Mouse (Mus musculus) cerebellum, postnatal 25 days (tissue): ENCODE measurements around the gene Ndufaf8.
A peak's percentile ranks its signal among the peaks of the same experiment; 100 is the strongest.

Experiments used
- DNase-seq, 2 experiments: peaks; one replicate each; pipeline ENCODE4 v3.0.0; 2021; ENCODE audit warnings: mixed read lengths in 2 of 2

The Ndufaf8 gene

DNA sequence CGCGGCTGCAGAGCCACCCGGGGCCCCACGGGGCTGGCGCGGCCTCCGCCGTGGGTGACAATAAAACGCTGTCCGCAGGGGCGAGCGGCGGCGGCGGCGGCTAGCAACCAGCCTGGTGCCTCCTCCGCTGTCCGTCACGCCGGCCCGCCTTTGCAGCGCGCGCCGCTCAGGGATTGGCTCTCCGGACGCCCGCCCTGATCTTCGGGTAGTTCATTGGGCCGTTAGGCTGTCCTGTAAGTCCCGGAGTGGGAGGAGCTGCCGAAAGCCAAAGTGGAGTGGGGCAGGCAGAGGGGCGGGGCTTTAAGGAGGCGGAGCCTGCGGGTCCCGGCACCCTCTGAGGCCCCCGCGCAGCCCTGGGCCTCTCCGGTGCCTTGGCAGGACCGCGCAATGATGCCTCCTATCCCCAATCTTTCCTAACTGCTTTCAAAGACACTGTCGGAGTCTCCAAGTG lies 12.0 kb upstream of the Ndufaf8 start, which contains the start of gene Cep131:
Gene Cep131 (minus strand): TSS at position 126 of the 451 bp plus-strand sequence.
- peak; percentile 97 to 98 for DNase-seq

DNA sequence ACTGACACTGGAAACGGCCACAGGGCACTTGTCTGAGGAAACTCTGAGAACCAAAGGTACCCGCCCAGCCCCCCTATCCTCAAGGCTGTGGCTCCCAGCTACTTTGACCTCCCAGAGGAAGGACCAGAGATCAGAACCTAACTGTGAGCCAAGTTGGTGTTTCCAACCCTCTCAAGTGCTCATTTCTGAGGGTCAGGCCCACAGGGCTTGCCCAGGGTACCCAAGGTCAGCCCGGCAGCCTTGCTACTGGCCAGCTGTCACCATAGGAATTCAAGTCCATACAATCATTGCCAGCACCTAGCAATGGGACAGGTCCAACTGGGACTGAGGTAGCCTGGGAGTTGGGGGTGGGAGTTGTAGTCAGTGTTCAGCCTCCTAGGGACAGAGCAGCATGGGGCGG lies 8.1 kb upstream of the Ndufaf8 start:
- DNase-seq: no peak

DNA sequence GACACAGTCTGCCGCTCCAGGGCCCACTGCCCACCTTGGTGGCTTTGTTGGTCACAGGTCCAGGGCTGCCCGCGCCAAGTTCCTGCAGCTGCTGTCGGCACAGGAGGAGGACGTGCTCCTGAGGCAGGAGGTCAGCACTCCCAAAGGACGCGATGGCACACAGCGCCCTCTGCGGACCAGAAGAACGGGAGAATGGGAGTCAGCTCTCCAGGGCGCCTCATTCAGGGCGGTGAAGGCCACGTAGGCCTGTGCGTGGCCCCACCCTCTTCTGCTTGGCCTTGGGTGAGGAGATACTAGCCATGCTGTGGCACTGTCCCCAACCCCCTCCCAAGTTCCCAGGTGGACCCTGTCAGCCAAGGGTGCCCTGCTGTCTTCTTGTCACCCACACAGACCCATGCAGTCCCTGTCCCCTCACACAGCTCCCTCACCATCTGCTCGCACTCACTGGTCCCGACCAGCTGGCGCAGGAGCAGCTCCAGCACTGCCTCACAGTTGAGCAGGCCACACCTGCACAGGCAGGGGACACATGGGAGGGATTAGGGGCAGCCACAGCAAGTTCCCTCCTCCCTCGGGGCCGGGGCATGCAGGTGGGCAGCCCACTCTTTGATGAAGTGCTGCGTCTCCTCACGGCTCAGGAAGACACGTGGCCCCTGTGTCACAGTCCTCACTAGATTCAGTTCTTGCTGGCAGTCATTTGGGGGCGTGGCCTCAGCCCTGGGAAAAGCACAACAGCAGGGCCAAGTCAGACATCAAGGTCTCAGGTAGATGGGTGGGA lies 5.7 kb upstream of the Ndufaf8 start:
- peak in 1 of 2 experiments; percentile 51 for DNase-seq

DNA sequence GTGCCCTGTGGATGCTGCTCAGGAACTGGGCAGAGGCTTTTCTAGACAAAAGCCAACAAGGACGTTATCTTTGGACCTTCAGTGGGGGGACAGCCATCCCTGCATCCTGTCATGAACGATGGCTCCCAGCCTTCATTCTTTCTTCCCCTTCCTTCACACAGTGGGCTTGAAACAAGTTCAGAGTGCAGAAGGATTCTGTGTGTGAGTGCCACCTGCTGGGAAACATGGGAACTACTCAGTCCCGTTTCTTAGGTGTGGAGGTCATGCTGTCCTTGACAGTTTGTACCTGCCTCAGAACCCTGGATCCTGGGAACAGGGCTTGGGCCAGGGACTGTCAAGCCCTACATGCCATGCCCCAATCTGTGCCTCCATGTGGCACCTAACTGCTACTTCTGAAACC lies 2.3 kb downstream of the Ndufaf8 start:
- peak; percentile 70 to 80 for DNase-seq

DNA sequence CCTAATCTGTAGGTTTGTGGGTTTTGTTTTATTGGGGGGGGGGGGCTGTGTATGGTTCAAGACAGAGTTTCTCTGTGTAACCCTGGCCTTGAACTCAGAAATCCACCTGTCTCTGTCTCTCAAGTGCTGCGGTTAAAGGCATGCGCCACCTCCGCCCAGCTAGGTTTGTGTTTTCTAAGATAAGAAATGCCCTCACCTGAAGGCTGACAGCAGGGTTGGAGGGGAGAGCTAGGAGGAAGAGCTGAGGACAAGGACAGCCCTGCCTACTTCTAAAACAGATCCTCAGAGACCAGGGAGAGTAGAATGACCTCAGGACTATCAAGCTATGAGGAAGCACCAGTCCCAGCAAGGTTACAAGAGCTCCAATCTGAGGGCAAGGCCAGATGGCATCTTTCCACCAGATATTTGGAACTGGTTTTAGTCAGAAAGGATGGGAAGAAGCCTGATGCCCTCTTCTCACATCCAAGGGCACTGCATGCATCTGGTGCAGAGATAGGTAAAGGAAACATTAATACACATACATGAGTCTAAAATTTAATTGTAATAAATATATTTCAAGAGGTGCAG lies 4.8 kb downstream of the Ndufaf8 start:
- DNase-seq: no peak

DNA sequence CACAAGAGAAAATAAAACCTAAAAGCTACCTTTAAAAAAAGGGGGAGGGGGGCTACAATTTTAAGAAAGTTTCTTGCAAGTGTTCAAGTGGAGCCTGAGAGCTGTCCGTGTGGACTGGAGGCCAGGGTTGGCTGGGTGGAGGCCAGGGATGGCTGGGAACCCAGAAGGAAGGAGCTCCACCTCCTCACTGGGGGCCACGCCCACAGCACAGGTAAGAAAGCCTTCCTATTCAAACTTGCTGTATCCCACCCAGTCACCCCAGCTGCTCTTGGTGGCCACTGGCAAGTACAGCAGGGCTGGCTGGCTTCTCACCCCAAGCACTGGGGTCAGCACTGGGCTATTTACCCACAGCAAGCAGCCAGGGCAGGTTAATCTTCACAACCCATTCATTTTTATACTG lies 8.3 kb downstream of the Ndufaf8 start:
- DNase-seq: no peak

DNA sequence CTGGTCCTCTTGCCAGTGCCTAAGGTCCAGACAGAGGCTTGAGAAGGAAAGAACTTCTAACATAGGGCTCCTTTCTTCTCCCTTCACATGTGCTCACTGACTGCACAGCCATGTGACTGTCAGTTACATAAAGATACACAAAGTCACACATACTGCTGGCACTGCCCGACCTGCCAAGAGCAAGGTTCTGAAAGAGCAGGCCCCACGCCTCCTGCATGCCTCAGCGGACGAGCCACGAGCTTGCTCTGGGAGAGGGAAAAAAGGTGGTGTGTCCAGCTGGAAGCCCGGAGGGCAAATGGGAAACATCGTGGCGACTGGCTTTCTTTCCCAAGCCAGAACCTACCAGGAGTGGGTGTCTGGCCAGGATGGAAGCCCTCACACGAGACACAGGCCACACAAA lies 9.1 kb downstream of the Ndufaf8 start:
- DNase-seq: no peak

DNA sequence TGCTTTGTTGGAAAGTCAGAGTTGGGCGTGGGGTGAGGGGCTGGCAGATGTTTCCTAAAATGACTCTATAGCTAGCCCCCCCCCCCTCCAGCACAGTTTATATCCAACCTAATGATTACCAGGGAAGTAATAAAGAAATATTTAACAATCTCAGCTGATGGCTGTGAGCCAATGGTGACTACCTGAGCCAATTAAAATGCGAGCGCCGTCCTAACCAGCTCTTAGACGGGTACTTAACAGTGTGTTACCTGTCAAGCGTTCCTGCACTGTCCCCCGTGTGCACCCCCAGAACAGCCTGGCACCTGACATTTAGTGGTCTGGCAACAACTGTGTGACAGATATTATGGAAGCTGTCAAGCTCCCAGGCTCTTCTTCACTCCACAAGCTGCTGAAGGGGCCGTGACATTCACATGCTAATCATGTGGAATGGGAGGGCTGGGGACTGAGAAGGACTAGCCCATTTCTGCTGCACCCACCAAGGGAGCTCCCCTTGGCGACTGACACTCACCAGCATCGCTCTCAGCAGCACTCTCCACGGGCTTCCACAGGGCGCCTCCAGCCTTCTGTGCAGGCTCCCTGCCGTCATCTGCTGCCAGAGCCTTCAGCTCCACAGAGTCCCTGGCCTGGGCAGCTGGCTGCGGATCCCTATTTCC lies 11.0 kb downstream of the Ndufaf8 start:
- DNase-seq: no peak

DNA sequence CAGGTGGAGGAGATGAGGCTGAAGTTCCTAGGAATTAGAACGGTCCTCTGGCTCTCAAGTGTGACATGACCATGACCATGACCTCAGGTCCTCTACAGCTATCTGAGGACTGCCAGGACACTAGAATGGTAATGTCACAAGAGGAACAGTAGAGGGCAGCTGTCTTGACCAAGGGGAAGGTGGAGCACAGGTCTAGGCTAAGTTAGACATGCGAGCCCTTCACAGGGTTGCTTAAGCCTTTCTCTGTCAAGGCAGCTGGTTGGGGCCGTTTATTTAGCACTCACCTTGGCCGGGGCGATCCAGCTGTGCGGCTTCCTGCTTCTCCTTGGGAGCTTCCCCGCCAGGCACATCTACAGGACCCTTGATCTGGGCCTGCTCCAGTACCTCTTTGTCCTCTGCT lies 11.8 kb downstream of the Ndufaf8 start:
- DNase-seq: no peak

DNA sequence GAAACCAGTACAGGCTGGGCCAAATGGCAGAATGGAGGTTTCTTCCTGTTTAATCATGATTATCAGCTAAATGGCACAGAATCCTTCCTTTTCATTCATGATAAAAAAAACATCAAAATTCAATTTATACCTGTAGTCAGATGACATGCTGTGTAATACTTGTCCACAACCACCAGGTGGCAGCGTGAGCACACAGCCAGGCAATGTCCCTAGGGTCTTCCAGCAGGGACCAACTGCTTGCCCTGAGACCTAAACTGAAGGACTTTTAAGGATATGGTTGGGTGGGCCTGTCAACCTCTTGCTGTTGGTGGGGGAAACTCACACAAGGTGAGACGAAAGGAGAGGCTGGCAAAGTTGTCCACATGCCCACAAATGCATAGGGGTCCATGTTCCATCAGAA lies 12.3 kb downstream of the Ndufaf8 start:
- DNase-seq: peak; percentile 71 to 81

DNA sequence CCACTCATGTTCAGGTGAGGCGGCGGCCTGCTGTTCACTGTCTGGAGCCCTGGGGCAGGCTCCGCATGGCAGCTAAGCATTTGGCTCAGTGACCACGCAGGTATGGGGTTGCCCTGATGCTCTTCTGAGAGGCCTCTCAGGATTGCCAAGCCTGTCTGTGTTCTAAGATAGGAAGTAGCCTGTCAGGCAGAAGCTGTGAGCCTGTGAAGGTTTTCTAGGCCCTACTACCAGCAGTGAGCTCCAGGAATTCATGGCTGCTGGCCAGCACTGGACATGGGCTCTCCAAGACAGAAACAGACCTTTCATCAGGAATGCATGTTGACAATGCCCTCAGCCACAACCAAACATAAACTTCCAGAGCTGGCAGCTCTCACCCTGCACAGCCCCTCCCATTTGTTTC lies 13.4 kb downstream of the Ndufaf8 start:
- peak; percentile 60 to 65 for DNase-seq

DNA sequence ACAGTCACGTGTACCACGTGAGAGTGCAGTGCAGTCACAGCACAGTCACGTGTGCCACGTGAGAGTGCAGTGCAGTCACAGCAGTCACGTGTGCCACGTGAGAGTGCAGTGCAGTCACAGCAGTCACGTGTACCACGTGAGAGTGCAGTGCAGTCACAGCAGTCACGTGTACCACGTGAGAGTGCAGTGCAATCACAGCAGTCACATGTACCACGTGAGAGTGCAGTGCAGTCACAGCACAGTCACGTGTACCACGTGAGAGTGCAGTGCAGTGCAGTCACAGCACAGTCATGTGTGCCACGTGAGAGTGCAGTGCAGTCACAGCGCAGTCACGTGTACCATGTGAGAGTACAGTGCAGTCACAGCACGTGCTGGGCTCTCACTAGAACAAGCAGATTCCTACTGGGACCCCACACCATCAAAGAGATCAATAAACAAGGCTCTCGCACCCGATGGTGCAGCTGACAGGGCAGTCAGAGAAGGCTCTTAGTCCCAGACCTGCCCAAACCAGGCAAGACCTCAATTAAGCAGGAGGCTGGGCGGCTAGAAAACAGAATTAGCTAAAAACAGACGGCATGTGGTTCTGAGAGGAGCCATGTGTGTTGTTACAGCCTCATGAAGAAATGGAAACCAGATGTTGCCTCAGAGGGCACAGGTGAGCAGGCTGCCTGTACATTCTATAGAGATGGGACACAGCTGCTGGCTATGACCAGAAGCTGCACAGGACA lies 15.9 kb downstream of the Ndufaf8 start:
- no peak for DNase-seq

DNA sequence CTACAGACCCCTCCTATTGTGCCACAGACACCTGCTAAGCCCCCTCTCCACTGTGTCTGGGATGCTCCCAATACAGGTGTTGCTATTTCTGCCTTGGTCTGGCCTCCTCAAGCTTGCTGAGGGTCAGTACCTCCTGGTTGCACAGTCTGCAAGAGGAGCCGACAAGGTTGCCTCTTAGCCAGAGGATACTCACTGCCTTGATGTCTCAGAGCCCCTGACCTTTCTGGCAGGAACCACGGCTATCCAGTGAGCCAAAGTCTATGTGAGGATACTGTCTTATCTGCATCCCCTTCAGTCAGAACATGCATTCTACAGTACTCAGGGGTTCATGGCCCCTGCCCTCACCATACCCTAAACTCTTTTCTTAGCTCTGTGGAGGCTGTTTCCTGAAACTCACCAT lies 18.9 kb downstream of the Ndufaf8 start:
- no peak for DNase-seq

DNA sequence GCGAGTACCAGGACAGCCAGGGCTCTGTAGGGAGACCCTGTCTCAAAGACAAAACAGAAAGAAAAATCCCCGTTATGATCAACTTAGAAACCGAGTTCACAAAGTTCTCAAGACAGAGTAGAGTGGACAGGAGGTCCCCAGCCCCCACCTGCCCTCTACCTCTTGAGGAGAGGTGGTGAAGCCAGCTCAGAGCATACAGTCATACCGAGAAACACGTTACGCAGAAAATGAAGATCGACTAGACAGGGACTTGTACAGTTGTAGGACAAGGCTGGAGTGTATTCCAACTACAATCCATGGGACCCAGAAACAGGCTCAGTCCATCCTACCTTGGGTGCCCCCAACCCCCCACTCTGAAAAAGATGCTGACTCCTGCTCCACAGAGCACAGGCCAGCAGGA lies 20.4 kb downstream of the Ndufaf8 start:
- no peak for DNase-seq

DNA sequence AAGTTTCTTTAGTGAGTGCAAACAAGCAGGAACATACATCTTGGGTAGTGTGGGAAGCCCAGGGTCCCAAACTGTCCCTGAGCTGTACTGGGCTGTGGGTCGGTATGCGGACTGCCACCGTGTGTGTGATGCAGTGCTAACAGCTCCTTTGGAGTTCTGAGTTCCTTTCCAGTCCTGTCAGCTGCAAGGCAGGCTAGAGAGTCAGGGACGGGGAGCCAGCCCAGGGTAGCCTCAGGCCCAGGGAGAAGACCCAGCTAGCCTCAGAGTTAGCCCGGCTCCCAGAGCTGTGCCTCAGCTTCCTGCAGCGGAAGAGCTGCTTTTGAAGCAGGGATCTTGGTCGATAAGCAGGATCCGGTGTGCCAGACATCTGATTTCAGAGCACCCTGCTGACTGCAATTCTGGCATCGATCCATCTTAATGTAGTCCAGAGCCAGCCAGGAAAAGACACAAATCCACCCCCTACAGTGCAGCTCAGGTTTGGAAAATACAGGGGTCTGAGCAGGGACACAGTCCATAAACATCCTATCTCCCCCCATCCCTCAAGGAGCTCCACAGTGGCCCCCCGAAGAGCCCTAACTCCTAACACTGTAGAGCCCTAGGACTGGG lies 21.3 kb downstream of the Ndufaf8 start:
- peak; percentile 28 to 40 for DNase-seq

DNA sequence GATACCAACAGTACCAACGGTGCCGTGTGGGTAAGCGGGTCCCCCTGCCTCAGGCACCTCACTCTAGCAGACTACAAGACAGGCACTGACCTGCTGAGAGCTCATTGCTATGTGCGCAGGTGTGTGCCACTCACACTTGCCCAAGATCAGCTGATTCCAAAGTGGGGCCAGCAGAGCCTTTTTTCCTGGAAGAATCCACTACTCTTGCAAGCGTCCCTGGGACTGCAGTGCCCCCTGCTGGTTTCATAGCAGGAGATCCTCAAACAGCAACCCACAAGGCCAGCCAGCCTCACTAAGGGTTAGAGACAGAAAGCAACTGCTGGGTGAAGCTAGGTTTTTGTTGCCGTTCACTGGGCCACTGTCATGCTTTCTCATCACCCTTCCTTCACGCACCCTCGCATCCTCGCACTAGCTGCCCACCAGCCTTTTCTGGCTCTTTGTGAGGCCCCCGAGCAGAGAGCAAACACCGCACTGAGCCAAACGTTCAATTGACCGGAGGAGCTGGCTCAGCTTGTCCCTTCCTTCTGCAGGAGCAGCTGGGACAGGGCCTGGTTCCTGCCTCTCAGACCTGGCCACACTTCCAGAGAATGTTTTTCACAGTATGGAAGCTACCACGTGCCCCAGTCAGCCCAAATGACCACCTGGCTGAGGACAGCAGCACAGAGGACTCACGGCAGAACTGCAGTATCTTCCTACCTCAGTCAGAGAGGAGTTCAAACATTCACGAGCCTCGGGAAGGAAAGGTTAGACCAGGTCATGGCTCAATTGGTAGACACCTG lies 22.1 kb downstream of the Ndufaf8 start:
- peak; percentile 74 to 84 for DNase-seq

DNA sequence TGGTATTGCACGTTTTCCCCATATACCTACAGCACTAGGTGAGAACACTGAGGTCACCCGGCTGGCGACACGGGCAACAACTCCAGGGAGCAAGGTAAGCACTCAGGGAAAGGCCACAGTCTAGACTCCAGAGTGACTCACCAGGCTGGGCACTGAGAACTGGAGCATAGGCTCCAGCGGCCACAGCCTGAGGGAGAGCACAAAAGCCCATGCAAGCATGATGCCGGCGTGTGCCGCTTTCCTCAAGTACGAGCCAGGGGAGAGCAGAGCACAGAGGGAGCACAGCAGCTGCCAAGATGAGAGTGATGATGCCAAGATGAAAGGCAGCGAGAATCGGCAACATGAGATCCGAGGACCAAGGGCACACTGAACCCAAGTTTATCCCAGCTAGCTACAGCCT lies 23.4 kb downstream of the Ndufaf8 start:
- DNase-seq: peak; percentile 41 to 50

DNA sequence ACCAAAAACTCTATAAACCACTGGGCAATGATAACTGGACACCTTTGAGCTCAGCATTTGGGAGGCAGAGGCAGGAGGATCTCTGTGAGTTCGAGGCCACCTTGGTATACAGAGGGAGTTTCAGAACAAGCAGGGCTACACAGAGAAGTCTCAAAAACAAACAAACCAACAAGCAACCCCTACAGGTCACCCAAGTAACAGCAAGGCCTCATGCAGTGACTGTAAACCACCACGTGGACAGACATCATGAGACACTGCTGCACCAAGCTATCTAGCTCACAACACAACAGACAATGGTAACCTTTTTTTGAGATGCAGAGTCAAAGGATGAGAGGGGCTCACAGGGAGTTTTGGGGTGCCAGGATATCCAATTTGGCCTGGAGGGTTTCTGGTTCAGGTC lies 28.1 kb downstream of the Ndufaf8 start:
- DNase-seq: no peak

DNA sequence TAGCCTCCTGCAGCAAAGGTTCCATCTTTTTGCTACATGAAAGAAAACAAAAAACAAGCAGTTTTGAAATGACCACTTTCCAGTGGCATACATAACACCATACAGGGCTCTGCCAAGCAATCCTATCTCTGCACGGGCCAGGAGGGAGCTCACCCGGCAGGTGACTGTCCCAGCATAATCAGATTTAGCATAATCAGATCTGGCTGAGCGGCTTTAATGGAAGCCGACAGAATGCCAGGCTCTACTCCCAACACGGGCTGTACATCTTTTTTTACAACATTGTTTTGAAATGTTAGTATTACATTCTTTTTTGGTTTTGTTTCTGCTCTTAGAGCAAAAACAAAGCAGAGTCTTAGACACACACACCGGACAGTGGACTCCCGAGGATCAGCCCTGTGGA lies 30.6 kb downstream of the Ndufaf8 start:
- no peak for DNase-seq

DNA sequence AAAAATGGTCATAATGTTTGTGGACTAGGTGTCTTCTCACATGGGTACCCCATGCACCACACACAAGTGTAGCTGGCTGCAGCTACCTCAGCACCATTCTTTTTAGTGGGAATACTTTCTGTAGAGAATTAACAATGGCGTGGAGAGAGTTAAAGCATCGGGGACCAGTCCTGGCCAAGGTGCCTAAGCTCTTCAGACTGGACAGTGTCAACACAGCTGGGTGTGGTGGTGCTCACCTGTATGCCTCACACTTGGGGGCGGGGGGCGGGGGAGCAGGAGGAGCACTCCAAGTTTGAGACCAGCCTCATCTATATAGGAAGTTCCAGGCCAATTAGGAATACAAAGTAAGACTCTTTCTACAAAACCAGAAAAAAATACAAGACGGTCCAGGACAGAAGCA lies 35.4 kb downstream of the Ndufaf8 start:
- DNase-seq: no peak

DNA sequence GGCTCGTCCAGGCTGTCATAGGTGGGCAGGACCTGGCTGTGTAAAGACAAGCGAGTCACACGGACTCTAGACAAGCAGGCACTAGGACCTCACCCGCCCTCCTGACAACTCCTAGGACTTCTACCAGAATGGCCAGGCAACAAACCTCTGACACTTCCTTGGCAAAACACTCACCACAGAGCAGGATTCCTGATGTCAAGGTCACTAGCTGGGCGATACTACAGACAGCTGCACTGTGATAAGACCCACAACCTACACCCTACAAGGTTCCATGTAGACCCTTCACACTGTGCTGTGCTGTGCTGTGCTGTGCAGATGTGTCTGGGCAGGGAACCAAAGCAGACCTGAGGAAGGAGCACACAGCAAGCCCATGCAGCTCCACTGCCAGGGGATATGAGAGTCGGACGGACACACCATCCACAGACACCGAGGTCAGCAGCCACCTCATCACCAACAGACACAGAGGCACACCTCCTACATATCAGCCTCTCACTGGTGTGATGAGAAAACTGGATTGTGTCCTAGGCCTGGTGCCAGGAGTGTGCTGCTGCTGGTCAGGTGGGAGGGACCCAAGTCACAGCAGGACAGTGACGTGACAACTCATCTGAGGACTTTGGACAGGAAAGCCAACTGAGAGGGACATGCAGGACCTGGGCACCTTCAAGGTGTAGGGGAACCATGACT lies 36.3 kb downstream of the Ndufaf8 start:
- DNase-seq: no peak

DNA sequence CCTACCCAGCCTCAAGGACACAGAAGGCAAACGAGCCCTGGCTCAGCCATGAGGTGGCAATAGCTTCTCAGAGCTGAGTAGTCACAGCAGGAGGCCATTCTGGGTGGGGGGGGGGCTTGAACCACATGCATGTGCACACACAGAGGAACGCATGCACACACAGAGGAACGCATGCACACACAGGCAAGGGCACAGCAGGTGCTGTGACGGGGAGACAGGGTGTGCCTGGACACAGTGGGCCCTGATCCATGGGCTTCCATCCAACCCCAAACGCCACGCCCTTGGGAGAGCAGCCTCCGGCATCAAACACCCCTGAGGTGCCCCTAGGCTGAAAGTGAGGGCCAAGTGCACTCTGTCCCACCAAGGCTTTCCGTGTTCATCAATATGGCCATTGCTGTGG lies 37.5 kb downstream of the Ndufaf8 start:
- DNase-seq: no peak
